Mouse (Mus musculus): ENCODE results near the gene Adgrg3. TPM values are rescaled to one million over a fixed set of nuclear protein-coding genes. Genes with fewer than 3 reads are reported as not detected.

Adgrg3 gene
- total RNA-seq, 2 experiments from 2014 or later: 106 to 178 TPM

GRCm38 (mm10) chr8:95079305-95079704, 61.8 kb downstream of the Adgrg3 start:
- no peak for ATAC-seq (replicated peaks; ENCODE audit: poor library complexity)

- peak; percentile 86 for ATAC-seq (replicated peaks; ENCODE audit: poor library complexity)
Observed at GRCm38 (mm10) chr8:95080381-95081341, 63.2 kb downstream of the Adgrg3 start, which contains the start of gene Katnb1. Gene Katnb1 (plus strand): TSS chr8:95081186.

- no peak for ATAC-seq (replicated peaks; ENCODE audit: poor library complexity)
Observed at GRCm38 (mm10) chr8:95081650-95082049, 64.2 kb downstream of the Adgrg3 start.

GRCm38 (mm10) chr8:95084261-95084660, 66.8 kb downstream of the Adgrg3 start:
- no peak for ATAC-seq (replicated peaks; ENCODE audit: poor library complexity)

GRCm38 (mm10) chr8:95084744-95085431, 67.4 kb downstream of the Adgrg3 start:
- ATAC-seq (replicated peaks; ENCODE audit: poor library complexity): no peak

- ATAC-seq (replicated peaks; ENCODE audit: poor library complexity): no peak
Observed at GRCm38 (mm10) chr8:95085432-95086141, 68.1 kb downstream of the Adgrg3 start.

- no peak for ATAC-seq (replicated peaks; ENCODE audit: poor library complexity)
Observed at GRCm38 (mm10) chr8:95093574-95093973, 76.1 kb downstream of the Adgrg3 start.

Other genes with a start within 250 kb of the Adgrg3 start
- gene Cx3cl1, start 245.7 kb upstream of the Adgrg3 start, total RNA-seq (2015): 0.57 TPM in 1 of 2 replicates, not detected in the other
- not detected in 2 replicates for gene Cx3cl1, start 245.7 kb upstream of the Adgrg3 start, total RNA-seq (2017)
- gene Ccl17, start 207.2 kb upstream of the Adgrg3 start, total RNA-seq (2015): 0.34 and 1.5 TPM in 2 replicates
- not detected in 2 replicates for gene Ccl17, start 207.2 kb upstream of the Adgrg3 start, total RNA-seq (2017)
- 30.4 and 36.1 TPM in 2 replicates for gene Coq9, start 179.4 kb upstream of the Adgrg3 start, total RNA-seq (2015)
- gene Coq9, start 179.4 kb upstream of the Adgrg3 start, total RNA-seq (2017): 54.2 and 57.8 TPM in 2 replicates
- 29.3 and 34.5 TPM in 2 replicates for gene Ciapin1, start 179.3 kb upstream of the Adgrg3 start, total RNA-seq (2015)
- gene Ciapin1, start 179.3 kb upstream of the Adgrg3 start, total RNA-seq (2017): 49.1 and 58.0 TPM in 2 replicates
- gene Polr2c, start 160.2 kb upstream of the Adgrg3 start, total RNA-seq (2015): 64.3 and 66.4 TPM in 2 replicates
- gene Polr2c, start 160.2 kb upstream of the Adgrg3 start, total RNA-seq (2017): 55.2 and 65.0 TPM in 2 replicates
- 0.49 TPM in 1 of 2 replicates, not detected in the other for gene Dok4, start 141.4 kb upstream of the Adgrg3 start, total RNA-seq (2015)
- gene Dok4, start 141.4 kb upstream of the Adgrg3 start, total RNA-seq (2017): 0.14 and 0.37 TPM in 2 replicates
- 0.25 and 0.32 TPM in 2 replicates for gene Ccdc102a, start 99.6 kb upstream of the Adgrg3 start, total RNA-seq (2015)
- gene Ccdc102a, start 99.6 kb upstream of the Adgrg3 start, total RNA-seq (2017): 1.2 and 1.3 TPM in 2 replicates
- 0.17 TPM in 1 of 2 replicates, not detected in the other for gene Adgrg5, start 94.0 kb upstream of the Adgrg3 start, total RNA-seq (2015)
- not detected in 2 replicates for gene Adgrg5, start 94.0 kb upstream of the Adgrg3 start, total RNA-seq (2017)
- gene Adgrg1, start 42.9 kb upstream of the Adgrg3 start, total RNA-seq (2015): 88.4 and 140 TPM in 2 replicates
- gene Adgrg1, start 42.9 kb upstream of the Adgrg3 start, total RNA-seq (2017): 48.8 and 85.6 TPM in 2 replicates
- 1.2 and 1.8 TPM in 2 replicates for gene Drc7, start 37.4 kb downstream of the Adgrg3 start, total RNA-seq (2015)
- 3.8 and 7.1 TPM in 2 replicates for gene Drc7, start 37.4 kb downstream of the Adgrg3 start, total RNA-seq (2017)
- gene Katnb1, start 63.5 kb downstream of the Adgrg3 start, total RNA-seq (2015): 6.3 and 7.3 TPM in 2 replicates
- gene Katnb1, start 63.5 kb downstream of the Adgrg3 start, total RNA-seq (2017): 25.2 and 25.9 TPM in 2 replicates
- gene Kifc3, start 185.1 kb downstream of the Adgrg3 start, total RNA-seq (2015): 0.73 and 0.99 TPM in 2 replicates
- 0.68 and 1.4 TPM in 2 replicates for gene Kifc3, start 185.1 kb downstream of the Adgrg3 start, total RNA-seq (2017)

Data from megakaryocyte progenitor cell, adult 5-6 weeks (primary cell).